Mouse (Mus musculus): ENCODE results near the gene OR5BS1P.

GRCm38 (mm10) chr15:98474958-98475357 lies 5.3 kb downstream of the OR5BS1P start:
- TF ChIP-seq MYOG (IDR thresholded peaks at IDR 0.05; ENCODE audit: control insufficient read depth, extremely low read depth, insufficient read length) (no peak), CTCF (IDR thresholded peaks at IDR 0.05; ENCODE audit: control insufficient read depth, insufficient read depth, insufficient read length) (no peak), USF1 (IDR thresholded peaks at IDR 0.05; ENCODE audit: low read depth) (no peak), FOSL1 (IDR thresholded peaks at IDR 0.05; ENCODE audit: insufficient read depth, low read length, poor library complexity, severe bottlenecking) (no peak), CEBPB (IDR thresholded peaks at IDR 0.05; ENCODE audit: low read depth) (no peak), MAX (IDR thresholded peaks at IDR 0.05) (no peak), MYOD1 (IDR thresholded peaks at IDR 0.05; ENCODE audit: control insufficient read depth, insufficient read length, low read depth) (no peak)

Data from C2C12 (cell line).